Mouse (Mus musculus) midbrain, embryonic 12.5 days (tissue): ENCODE measurements around the gene Rsph1. TPM values are rescaled to one million over a fixed set of nuclear protein-coding genes. Genes with fewer than 3 reads are reported as not detected.

ENCODE experiments used
- ATAC-seq: fragments of 200-750 bp; cut with Nextera tagmentation; 2 replicates; pipeline ENCODE4 v1.8.0; 2017; ENCODE audit warnings: low read depth, moderate TSS enrichment, moderate library complexity; ENCODE audit not compliant: low FRiP score
- H3K27ac ChIP-seq: fragments of 300-500 bp; sonication (generic); replicated peaks from 2 replicates; pipeline ENCODE4 v1.5.1; 2016; ENCODE audit warnings: mild to moderate bottlenecking
- H3K27me3 ChIP-seq: fragments of 300-500 bp; sonication (generic); 2 replicates; pipeline ENCODE4 v1.6.1; 2016; ENCODE audit warnings: mild to moderate bottlenecking
- H3K36me3 ChIP-seq: fragments of 300-500 bp; sonication (generic); 2 replicates; pipeline ENCODE4 v1.6.1; 2016
- H3K4me1 ChIP-seq: fragments of 300-500 bp; sonication (generic); 2 replicates; pipeline ENCODE4 v1.6.1; 2016
- H3K4me2 ChIP-seq: fragments of 300-500 bp; sonication (generic); replicated peaks from 2 replicates; pipeline ENCODE4 v1.6.1; 2016; ENCODE audit warnings: mild to moderate bottlenecking, moderate library complexity
- H3K4me3 ChIP-seq: fragments of 300-500 bp; sonication (generic); 2 replicates; pipeline ENCODE4 v1.5.1; 2016; ENCODE audit warnings: mild to moderate bottlenecking
- H3K9ac ChIP-seq: fragments of 300-500 bp; sonication (generic); replicated peaks from 2 replicates; pipeline ENCODE4 v1.6.1; 2016; ENCODE audit warnings: mild to moderate bottlenecking, moderate library complexity
- H3K9me3 ChIP-seq: fragments of 300-500 bp; sonication (generic); 2 replicates; pipeline ENCODE4 v1.6.1; 2016; ENCODE audit warnings: mild to moderate bottlenecking
- WGBS: fragments of 180-500 bp; shearing (Covaris S2); methylation state at CpG from one replicate; pipeline ENCODE4 v1.1.7; 2016; 5-methylcytosine and 5-hydroxymethylcytosine counted together
- polyA plus RNA-seq: library from polyadenylated mRNA; unstranded; fragments of >200 nt; fragmentation: Nextera tagmentation; extraction: Ambion mirVana; gene quantifications from 2 replicates; pipeline ENCODE4 v1.2.1, GENCODE M21; 2016

Rsph1 gene
- polyA plus RNA-seq, 1 experiment from 2014 or later = 0.99 TPM

- WGBS = 90% methylated on average over 6 of the region's 6 CpGs
- Histone ChIP-seq H3K27me3 (no peaks in the 10 kb centered on the region), H3K4me1 (0 out of 2 replicates have a peak, but pooled peaks cover 3% of the 10 kb centered on the region), H3K4me2 (no peak overlapping the region), H3K4me3 (no peak overlapping the region), H3K27ac (no peak overlapping the region), H3K36me3 (no peaks in the 10 kb centered on the region), H3K9me3 (no peaks in the 10 kb centered on the region), H3K9ac (no peak overlapping the region)
- ATAC-seq = no peak
Measured at GRCm38 (mm10) chr17:31261352-31261751, 15.8 kb downstream of the Rsph1 start.

- Histone ChIP-seq H3K4me1 (0 out of 2 replicates have a peak, but pooled peaks cover 3% of the 10 kb centered on the region), H3K36me3 (no peaks in the 10 kb centered on the region), H3K27me3 (no peaks in the 10 kb centered on the region), H3K9ac (no peak overlapping the region), H3K9me3 (no peaks in the 10 kb centered on the region), H3K4me3 (no peak overlapping the region), H3K27ac (no peak overlapping the region), H3K4me2 (no peak overlapping the region)
- WGBS = 89% methylated on average over 7 of the region's 7 CpGs
- ATAC-seq = no peak
Measured at GRCm38 (mm10) chr17:31260430-31260829, 16.8 kb downstream of the Rsph1 start.

- H3K36me3 ChIP-seq = no peaks in the 10 kb centered on the region
- no peak overlapping the region for H3K9ac ChIP-seq
- no peaks in the 10 kb centered on the region for H3K27me3 ChIP-seq
- 74% methylated on average over 4 of the region's 4 CpGs for WGBS
- H3K27ac ChIP-seq = no peak overlapping the region
- H3K9me3 ChIP-seq = no peaks in the 10 kb centered on the region
- 0 out of 2 replicates have a peak, but pooled peaks cover 1% of the 10 kb centered on the region for H3K4me1 ChIP-seq
- no peak overlapping the region for H3K4me2 ChIP-seq
- H3K4me3 ChIP-seq = no peak overlapping the region
- ATAC-seq = no peak
Measured at GRCm38 (mm10) chr17:31259825-31260224, 17.4 kb downstream of the Rsph1 start.

- Histone ChIP-seq H3K27me3 (0 out of 2 replicates have a peak, but pooled peaks cover 3% of the 10 kb centered on the region), H3K4me3 (no peak overlapping the region), H3K27ac (no peak overlapping the region), H3K36me3 (no peaks in the 10 kb centered on the region), H3K9me3 (no peaks in the 10 kb centered on the region), H3K4me1 (0 out of 2 replicates have a peak, but pooled peaks cover 3% of the 10 kb centered on the region), H3K4me2 (no peak overlapping the region), H3K9ac (no peak overlapping the region)
- 66% methylated on average over 4 of the region's 4 CpGs for WGBS
- ATAC-seq = no peak
Measured at GRCm38 (mm10) chr17:31259145-31259544, 18.0 kb downstream of the Rsph1 start.

- 92% methylated on average over 9 of the region's 9 CpGs for WGBS
- no peak for ATAC-seq
- Histone ChIP-seq H3K36me3 (no peaks in the 10 kb centered on the region), H3K4me3 (no peak overlapping the region), H3K4me2 (no peak overlapping the region), H3K4me1 (0 out of 2 replicates have a peak, but pooled peaks cover 3% of the 10 kb centered on the region), H3K9me3 (no peaks in the 10 kb centered on the region), H3K9ac (no peak overlapping the region), H3K27me3 (0 out of 2 replicates have a peak, but pooled peaks cover 7% of the 10 kb centered on the region), H3K27ac (no peak overlapping the region)
Measured at GRCm38 (mm10) chr17:31258310-31258865, 18.8 kb downstream of the Rsph1 start.

- no peak overlapping the region for H3K4me3 ChIP-seq
- no peak overlapping the region for H3K9ac ChIP-seq
- H3K36me3 ChIP-seq = no peaks in the 10 kb centered on the region
- WGBS = 88% methylated on average over 12 of the region's 12 CpGs
- H3K4me1 ChIP-seq = 0 out of 2 replicates have a peak, but pooled peaks cover 3% of the 10 kb centered on the region
- no peak overlapping the region for H3K27ac ChIP-seq
- ATAC-seq = no peak
- H3K9me3 ChIP-seq = no peaks in the 10 kb centered on the region
- H3K4me2 ChIP-seq = no peak overlapping the region
- H3K27me3 ChIP-seq = 0 out of 2 replicates have a peak, but pooled peaks cover 7% of the 10 kb centered on the region
Measured at GRCm38 (mm10) chr17:31257898-31258297, 19.3 kb downstream of the Rsph1 start.

- Histone ChIP-seq H3K4me2 (no peak overlapping the region), H3K36me3 (no peaks in the 10 kb centered on the region), H3K4me1 (0 out of 2 replicates have a peak, but pooled peaks cover 3% of the 10 kb centered on the region), H3K4me3 (no peak overlapping the region), H3K27me3 (0 out of 2 replicates have a peak, but pooled peaks cover 7% of the 10 kb centered on the region), H3K9me3 (no peaks in the 10 kb centered on the region), H3K9ac (no peak overlapping the region), H3K27ac (no peak overlapping the region)
- 83% methylated on average over 1 of the region's 1 CpGs for WGBS
- no peak for ATAC-seq
Measured at GRCm38 (mm10) chr17:31257149-31257548, 20.0 kb downstream of the Rsph1 start.

GRCm38 (mm10) chr17:31254463-31254931 lies 22.7 kb downstream of the Rsph1 start:
- WGBS = 9% methylated on average over 9 of the region's 9 CpGs
- Histone ChIP-seq H3K27me3 (0 out of 2 replicates have a peak, but pooled peaks cover 7% of the 10 kb centered on the region), H3K27ac (no peak overlapping the region; the same call in 1 of the 2 replicates), H3K36me3 (no peaks in the 10 kb centered on the region), H3K9ac (peak overlapping the region; percentile 41; the same call in 1 of the 2 replicates), H3K4me2 (no peak overlapping the region), H3K9me3 (no peaks in the 10 kb centered on the region), H3K4me1 (0 out of 2 replicates have a peak, but pooled peaks cover 3% of the 10 kb centered on the region), H3K4me3 (no peak overlapping the region)
- ATAC-seq = peak; percentile 76; the same call in 1 of the 2 replicates

GRCm38 (mm10) chr17:31253951-31254350 lies 23.2 kb downstream of the Rsph1 start:
- Histone ChIP-seq H3K9ac (peak overlapping the region; percentile 41; the same call in 1 of the 2 replicates), H3K4me3 (no peak overlapping the region), H3K36me3 (no peaks in the 10 kb centered on the region), H3K9me3 (no peaks in the 10 kb centered on the region), H3K4me1 (0 out of 2 replicates have a peak, but pooled peaks cover 3% of the 10 kb centered on the region), H3K27ac (no peak overlapping the region; the same call in 1 of the 2 replicates), H3K27me3 (0 out of 2 replicates have a peak, but pooled peaks cover 7% of the 10 kb centered on the region), H3K4me2 (no peak overlapping the region)
- no peak for ATAC-seq
- WGBS = 64% methylated on average over 5 of the region's 5 CpGs

GRCm38 (mm10) chr17:31247144-31247543 lies 30.0 kb downstream of the Rsph1 start:
- H3K27ac ChIP-seq = no peak overlapping the region
- H3K4me1 ChIP-seq = no peaks in the 10 kb centered on the region
- H3K27me3 ChIP-seq = no peaks in the 10 kb centered on the region
- H3K4me2 ChIP-seq = no peak overlapping the region
- H3K36me3 ChIP-seq = no peaks in the 10 kb centered on the region
- no peak overlapping the region for H3K9ac ChIP-seq
- no peak overlapping the region for H3K4me3 ChIP-seq
- no peaks in the 10 kb centered on the region for H3K9me3 ChIP-seq
- ATAC-seq = no peak
- WGBS = 40% methylated on average over 5 of the region's 5 CpGs

GRCm38 (mm10) chr17:31245321-31245720 lies 31.9 kb downstream of the Rsph1 start:
- Histone ChIP-seq H3K4me3 (no peak overlapping the region), H3K4me1 (no peaks in the 10 kb centered on the region), H3K36me3 (no peaks in the 10 kb centered on the region), H3K9ac (no peak overlapping the region), H3K27ac (no peak overlapping the region), H3K27me3 (no peaks in the 10 kb centered on the region), H3K9me3 (no peaks in the 10 kb centered on the region), H3K4me2 (no peak overlapping the region)
- ATAC-seq = no peak
- 86% methylated on average over 5 of the region's 5 CpGs for WGBS

GRCm38 (mm10) chr17:31242764-31243163 lies 34.4 kb downstream of the Rsph1 start:
- Histone ChIP-seq H3K4me1 (no peaks in the 10 kb centered on the region), H3K4me3 (no peak overlapping the region), H3K9me3 (no peaks in the 10 kb centered on the region), H3K4me2 (no peak overlapping the region), H3K27me3 (no peaks in the 10 kb centered on the region), H3K36me3 (no peaks in the 10 kb centered on the region), H3K9ac (0 out of 2 replicates have a peak overlapping the region, but pooled peaks have one; percentile 4), H3K27ac (no peak overlapping the region)
- ATAC-seq = no peak
- WGBS = 0% methylated on average over 1 of the region's 1 CpGs
